Mouse (Mus musculus) kidney, postnatal 0 days (tissue): ENCODE measurements at regions not wholly inside any gene's neighbourhood (a gene's known extent, or its start where the extent isn't known, plus 50 kb on each side); places are given as distances from the start of the nearest gene placed in this dataset.

Experiments used
- ATAC-seq: fragments of 200-750 bp; cut with Nextera tagmentation; replicated peaks from 2 replicates; pipeline ENCODE4 v1.8.0; 2017; ENCODE audit warnings: low read depth, moderate number of reproducible peaks, moderate TSS enrichment, moderate library complexity; ENCODE audit not compliant: low FRiP score
- DNase-seq: peaks from one replicate; pipeline ENCODE4 v3.0.0-alpha.2; 2016; ENCODE audit warnings: low spot score
- H3K27ac ChIP-seq: fragments of 300-500 bp; sonication (generic); 2 replicates; pipeline ENCODE4 v1.5.1; 2014; ENCODE audit warnings: mild to moderate bottlenecking
- H3K27me3 ChIP-seq: fragments of 300-500 bp; sonication (generic); 2 replicates; pipeline ENCODE4 v1.6.1; 2014; ENCODE audit warnings: low read length, mixed read lengths; ENCODE audit not compliant: insufficient read depth
- H3K36me3 ChIP-seq: fragments of 300-500 bp; sonication (generic); 2 replicates; pipeline ENCODE4 v1.6.1; 2014; ENCODE audit warnings: low read length, mixed read lengths; ENCODE audit not compliant: insufficient read depth
- H3K4me1 ChIP-seq: fragments of 300-500 bp; sonication (generic); replicated peaks from 2 replicates; pipeline ENCODE4 v1.6.1; 2014; ENCODE audit warnings: antibody characterized with exemption, low read length, mixed read lengths; ENCODE audit not compliant: insufficient read depth
- H3K4me2 ChIP-seq: fragments of 300-500 bp; sonication (generic); 2 replicates; pipeline ENCODE4 v1.6.1; 2014; ENCODE audit warnings: mild to moderate bottlenecking, low read length, moderate library complexity, mixed read lengths
- H3K4me3 ChIP-seq: fragments of 300-500 bp; sonication (generic); replicated peaks from 2 replicates; pipeline ENCODE4 v1.5.1; 2014; ENCODE audit warnings: low read depth, low read length
- H3K9ac ChIP-seq: fragments of 300-500 bp; sonication (generic); 2 replicates; pipeline ENCODE4 v1.6.1; 2014; ENCODE audit warnings: low read depth, low read length
- H3K9me3 ChIP-seq: fragments of 300-500 bp; sonication (generic); replicated peaks from 2 replicates; pipeline ENCODE4 v1.6.1; 2016; ENCODE audit warnings: low read length, inconsistent platforms, mixed read lengths
- CTCF ChIP-seq: IDR thresholded peaks from 2 replicates; pipeline ENCODE4 v1.5.1; 2016; ENCODE audit warnings: antibody characterized with exemption, low read depth, mild to moderate bottlenecking, moderate library complexity
- WGBS: fragments of 180-500 bp; shearing (Covaris S2); extraction: QIAGEN DNeasy Blood & Tissue Kit; methylation state at CpG from one replicate; pipeline ENCODE4 v1.1.7; 2014; 5-methylcytosine and 5-hydroxymethylcytosine counted together

DNA sequence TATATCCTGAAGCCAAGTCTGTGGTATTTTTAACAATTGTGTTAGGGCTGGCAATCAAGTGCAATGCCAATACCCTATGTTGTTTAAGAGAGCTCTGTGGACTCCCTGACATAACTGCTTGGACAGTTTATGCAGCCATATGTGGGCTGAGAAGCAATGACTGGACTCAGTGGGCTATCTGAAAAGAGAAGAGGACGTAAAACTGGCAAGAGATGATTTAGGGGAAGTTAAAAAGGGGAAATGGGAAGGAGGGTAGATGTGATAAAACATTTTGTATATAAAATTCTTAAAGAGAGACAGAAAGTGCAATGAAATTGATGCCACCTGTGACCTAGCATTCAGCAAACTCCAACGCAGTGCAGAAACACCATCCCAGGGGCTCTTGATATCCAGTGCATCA, 76.9 kb upstream of the Slc28a3 start:
- H3K36me3 ChIP-seq, result no peaks in the 10 kb centered on the region
- H3K4me2 ChIP-seq, result no peak overlapping the region
- WGBS, result 52% methylated on average over 2 of the region's 2 CpGs
- H3K27ac ChIP-seq, result no peak overlapping the region
- no peak for TF ChIP-seq CTCF
- no peaks in the 10 kb centered on the region for H3K9me3 ChIP-seq
- no peaks in the 10 kb centered on the region for H3K27me3 ChIP-seq
- H3K4me3 ChIP-seq, result no peak overlapping the region
- no peak overlapping the region for H3K9ac ChIP-seq
- no peaks in the 10 kb centered on the region for H3K4me1 ChIP-seq
- DNase-seq, result no peak
- ATAC-seq, result no peak

DNA sequence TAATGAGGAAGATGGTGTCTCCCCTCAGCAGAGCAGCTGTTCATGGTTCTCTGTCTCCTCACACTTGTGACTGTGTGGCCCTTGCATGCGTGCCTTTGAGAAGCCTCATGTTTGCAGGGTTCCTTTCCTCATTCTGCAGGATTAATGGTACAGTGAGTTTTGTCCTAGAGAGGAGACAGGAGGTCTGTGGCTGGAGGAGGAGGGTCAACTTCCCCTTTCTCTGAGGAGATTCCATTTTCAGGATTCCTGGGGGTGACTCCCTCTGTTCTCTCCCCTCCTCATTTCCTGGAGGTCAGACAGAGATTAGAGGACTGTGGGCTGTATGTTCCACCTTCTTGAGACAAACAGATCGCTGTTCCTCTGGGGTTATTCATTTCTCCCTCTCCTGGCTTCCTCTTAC, 77.6 kb upstream of the Slc28a3 start:
- Histone ChIP-seq H3K4me1 (no peaks in the 10 kb centered on the region), H3K9ac (no peak overlapping the region), H3K27ac (no peak overlapping the region; the same call in 1 of the 2 replicates), H3K4me3 (no peak overlapping the region), H3K4me2 (no peak overlapping the region), H3K27me3 (no peaks in the 10 kb centered on the region), H3K36me3 (no peaks in the 10 kb centered on the region), H3K9me3 (no peaks in the 10 kb centered on the region)
- DNase-seq (no peak), ATAC-seq (no peak)
- 21% methylated on average over 2 of the region's 2 CpGs for WGBS
- TF ChIP-seq CTCF, result no peak

DNA sequence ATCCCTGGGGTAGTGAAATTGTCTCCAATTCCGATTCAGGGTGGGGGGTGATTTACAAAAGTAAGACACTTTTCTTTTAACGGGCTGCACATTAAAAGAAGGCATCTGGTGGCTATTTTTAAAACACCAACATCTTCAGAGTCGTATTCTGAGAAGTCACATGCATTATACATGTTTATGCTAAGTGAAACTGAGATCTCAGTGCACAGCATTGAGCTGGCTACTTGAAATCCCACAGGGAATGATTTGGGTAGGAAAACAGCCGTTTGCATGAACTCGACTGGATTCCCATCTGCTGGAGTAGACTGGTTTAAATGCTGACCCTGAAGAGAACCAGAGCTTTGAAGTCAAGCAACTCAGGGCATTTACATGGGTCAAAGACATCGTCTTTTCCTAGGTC, 84.0 kb upstream of the Slc28a3 start:
- WGBS, result 29% methylated on average over 6 of the region's 6 CpGs
- DNase-seq (no peak), ATAC-seq (no peak)
- no peaks in the 10 kb centered on the region for H3K9me3 ChIP-seq
- no peak overlapping the region for H3K9ac ChIP-seq
- no peak overlapping the region for H3K27ac ChIP-seq
- no peak overlapping the region for H3K4me2 ChIP-seq
- TF ChIP-seq CTCF, result no peak
- no peaks in the 10 kb centered on the region for H3K36me3 ChIP-seq
- H3K4me1 ChIP-seq, result no peaks in the 10 kb centered on the region
- H3K27me3 ChIP-seq, result no peaks in the 10 kb centered on the region
- H3K4me3 ChIP-seq, result no peak overlapping the region

DNA sequence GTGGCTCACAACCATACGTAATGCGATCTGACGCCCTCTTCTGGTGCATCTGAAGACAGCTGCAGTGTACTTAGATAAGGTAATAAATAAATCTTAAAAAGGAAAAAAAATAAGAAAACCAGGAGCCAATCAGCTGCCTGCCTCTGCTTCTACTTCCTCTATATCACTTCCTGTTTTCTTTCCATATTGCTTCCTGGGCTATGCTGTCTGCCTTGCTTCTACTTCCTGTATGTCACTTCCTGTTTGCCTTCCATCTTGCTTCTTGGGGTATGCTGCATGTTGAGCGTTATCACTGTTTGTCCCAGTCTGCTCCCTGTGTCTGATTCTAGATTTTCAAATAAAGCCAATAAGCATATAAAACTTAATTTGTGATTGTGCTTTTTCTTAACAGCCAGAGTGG, 85.3 kb upstream of the Slc28a3 start:
- Histone ChIP-seq H3K4me2 (no peak overlapping the region), H3K9me3 (no peaks in the 10 kb centered on the region), H3K4me3 (no peak overlapping the region), H3K36me3 (no peaks in the 10 kb centered on the region), H3K27ac (no peak overlapping the region), H3K27me3 (no peaks in the 10 kb centered on the region), H3K4me1 (no peaks in the 10 kb centered on the region), H3K9ac (no peak overlapping the region)
- 90% methylated on average over 4 of the region's 4 CpGs for WGBS
- DNase-seq (no peak), ATAC-seq (no peak)
- TF ChIP-seq CTCF, result no peak

DNA sequence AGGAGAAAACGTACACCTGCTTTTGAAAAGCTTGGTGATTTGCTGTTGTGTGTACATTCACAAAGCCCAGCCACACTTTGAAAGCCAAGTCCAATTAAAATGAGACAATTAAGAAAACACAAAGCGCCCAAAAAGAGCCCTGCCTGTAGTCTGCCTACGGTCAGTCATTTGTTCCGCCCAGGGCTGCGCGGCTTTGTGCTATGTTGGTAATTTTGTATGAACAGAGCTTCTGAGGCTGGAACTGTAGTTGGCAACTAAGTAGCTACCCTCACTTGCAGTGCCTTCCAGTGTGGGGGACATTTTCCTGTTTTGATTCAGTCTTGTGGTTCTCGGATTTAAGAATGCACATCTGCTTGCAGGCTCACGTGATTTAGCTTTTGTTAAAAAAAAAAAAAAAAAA, 89.3 kb upstream of the Slc28a3 start:
- no peak overlapping the region for H3K27ac ChIP-seq
- no peak overlapping the region for H3K9ac ChIP-seq
- ATAC-seq (no peak), DNase-seq (no peak)
- 88% methylated on average over 8 of the region's 8 CpGs for WGBS
- no peaks in the 10 kb centered on the region for H3K4me1 ChIP-seq
- no peak for TF ChIP-seq CTCF
- no peak overlapping the region for H3K4me2 ChIP-seq
- H3K27me3 ChIP-seq, result no peaks in the 10 kb centered on the region
- H3K9me3 ChIP-seq, result no peaks in the 10 kb centered on the region
- no peak overlapping the region for H3K4me3 ChIP-seq
- H3K36me3 ChIP-seq, result no peaks in the 10 kb centered on the region

DNA sequence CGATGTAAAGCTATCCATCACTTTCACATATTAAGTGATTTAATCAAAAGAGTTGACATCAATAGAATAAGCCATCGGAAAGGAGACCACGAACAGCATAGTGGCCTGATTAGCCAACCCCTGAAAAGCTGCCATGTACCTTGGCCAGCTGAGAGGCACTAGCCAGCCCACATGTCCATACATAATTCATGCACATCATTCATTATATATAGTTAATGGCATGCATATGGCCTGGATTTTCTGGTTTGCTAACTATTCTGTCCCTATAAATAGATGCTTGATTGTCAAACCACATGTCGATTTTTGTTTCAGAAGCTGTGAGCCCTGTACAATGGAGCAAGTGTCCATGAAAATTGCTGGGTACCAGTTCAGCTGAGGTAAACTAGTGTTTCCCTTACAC, 93.5 kb upstream of the Slc28a3 start:
- no peak for TF ChIP-seq CTCF
- no peak overlapping the region for H3K27ac ChIP-seq
- H3K9ac ChIP-seq, result no peak overlapping the region
- H3K4me2 ChIP-seq, result no peak overlapping the region
- 69% methylated on average over 4 of the region's 4 CpGs for WGBS
- no peak overlapping the region for H3K4me3 ChIP-seq
- DNase-seq (no peak), ATAC-seq (no peak)
- H3K4me1 ChIP-seq, result no peaks in the 10 kb centered on the region
- H3K36me3 ChIP-seq, result no peaks in the 10 kb centered on the region
- no peaks in the 10 kb centered on the region for H3K9me3 ChIP-seq
- H3K27me3 ChIP-seq, result no peaks in the 10 kb centered on the region

DNA sequence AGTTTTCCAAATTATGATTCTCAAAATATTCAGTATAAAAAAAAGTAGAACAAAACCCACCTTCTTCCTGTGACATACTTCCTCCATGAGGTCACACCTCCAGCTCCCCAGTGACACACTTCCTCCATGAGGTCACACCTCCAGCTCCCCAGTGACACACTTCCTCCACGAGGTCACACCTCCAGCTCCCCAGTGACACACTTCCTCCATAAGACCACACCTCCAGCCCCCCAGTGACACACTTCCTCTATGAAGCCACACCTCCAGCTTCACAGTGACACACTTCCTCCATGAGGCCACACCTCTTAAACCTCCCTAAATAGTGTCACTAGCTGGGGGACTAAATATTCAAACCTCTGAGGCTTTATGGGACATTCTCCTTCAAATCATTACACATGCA, 89.8 kb upstream of the Ntrk2 start:
- no peak overlapping the region for H3K27ac ChIP-seq
- TF ChIP-seq CTCF, result no peak
- H3K4me1 ChIP-seq, result no peaks in the 10 kb centered on the region
- no peak overlapping the region for H3K4me3 ChIP-seq
- no peaks in the 10 kb centered on the region for H3K27me3 ChIP-seq
- no peaks in the 10 kb centered on the region for H3K36me3 ChIP-seq
- ATAC-seq (no peak), DNase-seq (no peak)
- 86% methylated on average over 1 of the region's 1 CpGs for WGBS
- no peak overlapping the region for H3K4me2 ChIP-seq
- no peak overlapping the region for H3K9ac ChIP-seq
- no peaks in the 10 kb centered on the region for H3K9me3 ChIP-seq
